Mouse (Mus musculus): ENCODE measurements around the gene Ccdc114. TPM values are rescaled to one million over a fixed set of nuclear protein-coding genes. Genes with fewer than 3 reads are reported as not detected.

The Ccdc114 gene
- polyA plus RNA-seq (2015; fragmentation: Illumina TruSeq; extraction: RNeasy Lipid Tissue Mini Kit (QIAGEN cat#74804); ENCODE audit: insufficient read depth, low read depth, low replicate concordance) = 0.72 TPM

DNA sequence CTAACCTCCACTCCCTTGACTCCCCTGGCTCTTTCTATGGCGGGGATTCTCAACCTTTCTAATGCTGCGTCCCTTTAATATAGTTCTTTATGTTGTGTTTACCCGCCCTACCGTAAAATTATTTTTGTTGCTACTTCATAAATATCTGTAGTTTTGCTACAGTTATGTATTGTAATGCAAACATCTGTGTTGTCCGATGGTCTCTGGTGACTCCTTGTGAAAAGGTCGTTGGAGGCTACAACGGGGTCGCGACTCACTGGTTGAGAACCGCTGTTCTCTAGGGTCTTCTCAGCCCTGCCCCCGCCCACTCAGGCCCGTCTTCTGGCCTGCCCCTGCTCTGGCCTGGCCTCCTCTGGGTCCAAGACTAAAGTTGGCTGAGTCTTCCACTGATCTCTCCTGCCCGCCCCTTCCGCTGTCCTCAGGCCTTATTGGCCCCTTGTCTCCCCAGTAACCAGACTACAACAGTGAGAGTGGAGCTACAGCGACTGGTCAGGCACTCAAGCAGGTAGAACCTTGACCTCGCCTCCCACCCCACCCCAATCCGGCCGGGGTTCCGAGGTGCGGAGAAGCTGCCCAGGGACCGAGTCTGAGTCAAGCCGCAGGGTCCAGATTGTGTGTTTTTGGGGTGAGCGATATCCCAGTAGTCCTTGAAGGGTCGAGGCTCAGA, at the start of gene Ccdc114:
TSS of gene Ccdc114 (plus strand) at position 311 of the 667 bp plus-strand sequence.

DNA sequence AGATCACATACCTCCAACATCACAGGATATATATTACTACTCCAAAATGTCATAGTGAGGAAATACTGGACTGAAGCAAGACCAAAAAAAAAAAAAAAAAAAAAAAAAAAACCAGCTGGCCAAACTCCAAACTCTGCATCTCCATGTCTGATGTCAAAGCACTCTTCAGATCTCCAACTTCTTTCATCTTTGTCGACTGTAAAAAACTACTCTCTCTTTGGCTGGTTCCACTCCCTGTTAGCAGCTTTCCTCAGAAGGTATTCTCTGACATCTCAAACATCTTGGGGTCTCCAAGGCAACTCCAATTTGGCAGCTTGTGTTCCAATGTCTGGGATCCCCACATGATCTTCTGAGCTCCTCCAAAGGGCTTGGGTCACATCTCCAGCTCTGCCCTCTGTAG, 45.6 kb upstream of the Ccdc114 start, which contains the start of gene Grin2d:
TSS of gene Grin2d (minus strand) at position 101 of the 400 bp plus-strand sequence.

DNA sequence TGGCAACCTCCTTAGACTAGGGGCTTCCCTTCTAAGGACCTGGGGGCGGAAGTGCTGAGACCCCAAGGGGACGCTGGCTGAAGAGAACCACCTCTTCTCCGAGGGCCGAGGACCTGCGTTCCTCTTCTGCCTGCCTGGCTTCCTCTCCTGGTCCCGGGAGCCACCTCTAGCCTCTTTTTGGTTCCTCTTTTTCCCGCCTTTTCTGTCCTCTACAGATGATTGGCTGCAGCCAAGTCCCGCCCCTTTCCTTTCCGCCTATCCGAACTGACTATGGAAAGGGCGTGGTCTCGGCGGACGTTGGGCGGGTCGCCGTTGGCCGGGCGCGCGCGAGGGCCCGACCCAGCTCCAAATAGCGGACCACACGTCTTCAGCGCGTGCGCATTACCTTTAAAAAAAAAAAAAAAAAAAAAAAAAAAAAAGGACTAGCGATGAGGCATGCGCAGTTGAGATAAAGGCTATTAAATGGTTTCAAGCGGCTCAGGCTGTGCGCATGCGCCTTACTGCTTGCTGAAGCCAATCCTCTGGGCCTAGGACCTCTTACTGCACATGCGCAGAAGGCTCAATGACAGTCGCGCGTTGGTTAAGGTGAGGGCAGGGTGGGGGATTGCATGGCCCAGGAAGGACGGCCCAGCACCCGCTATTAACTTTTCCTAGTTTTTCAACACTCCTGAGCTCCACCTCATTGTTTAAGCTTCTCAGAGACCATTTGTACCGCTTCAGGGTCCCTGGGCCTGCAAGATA, 27.2 kb upstream of the Ccdc114 start, which contains the start of the genes Syngr4 and Tmem143:
TSS of gene Syngr4 (minus strand) at position 198 of the 741 bp plus-strand sequence.
TSS of gene Tmem143 (plus strand) at position 425 of the 741 bp plus-strand sequence.

DNA sequence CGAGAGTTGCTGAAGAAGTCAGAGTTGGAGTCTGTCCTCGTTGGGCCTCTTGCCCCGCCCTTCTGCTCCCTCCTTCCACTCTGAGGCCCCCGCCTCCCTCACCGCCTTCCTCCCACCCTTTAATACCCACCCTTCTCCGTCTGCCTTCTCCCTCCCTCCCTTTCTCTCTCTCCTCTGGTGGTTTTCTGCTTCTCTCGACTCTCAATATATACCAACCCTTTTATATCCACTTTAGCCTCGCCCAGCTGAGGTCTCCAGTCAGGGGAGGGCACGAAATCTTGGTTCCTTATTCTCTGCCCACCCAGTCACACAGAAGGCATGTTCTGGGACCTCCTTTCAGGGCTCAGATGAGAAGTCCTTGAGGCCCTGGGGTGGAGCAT, 2.6 kb upstream of the Ccdc114 start, which contains the start of gene Emp3:
TSS of gene Emp3 (minus strand) at position 163 of the 380 bp plus-strand sequence.

Other genes with a start within 250 kb of the Ccdc114 start
- gene Ntn5, start 240.1 kb upstream of the Ccdc114 start, polyA plus RNA-seq (2015; fragmentation: Illumina TruSeq; extraction: RNeasy Lipid Tissue Mini Kit (QIAGEN cat#74804); ENCODE audit: insufficient read depth, low read depth, low replicate concordance) = not detected
- not detected for gene Sec1, start 229.7 kb upstream of the Ccdc114 start, polyA plus RNA-seq (2015; fragmentation: Illumina TruSeq; extraction: RNeasy Lipid Tissue Mini Kit (QIAGEN cat#74804); ENCODE audit: insufficient read depth, low read depth, low replicate concordance)
- gene Car11, start 224.2 kb upstream of the Ccdc114 start, polyA plus RNA-seq (2015; fragmentation: Illumina TruSeq; extraction: RNeasy Lipid Tissue Mini Kit (QIAGEN cat#74804); ENCODE audit: insufficient read depth, low read depth, low replicate concordance) = 2.1 TPM
- 5.6 TPM for gene Dbp, start 219.0 kb upstream of the Ccdc114 start, polyA plus RNA-seq (2015; fragmentation: Illumina TruSeq; extraction: RNeasy Lipid Tissue Mini Kit (QIAGEN cat#74804); ENCODE audit: insufficient read depth, low read depth, low replicate concordance)
- 401 TPM for gene Rpl18, start 208.6 kb upstream of the Ccdc114 start, polyA plus RNA-seq (2015; fragmentation: Illumina TruSeq; extraction: RNeasy Lipid Tissue Mini Kit (QIAGEN cat#74804); ENCODE audit: insufficient read depth, low read depth, low replicate concordance)
- gene Sphk2, start 206.1 kb upstream of the Ccdc114 start, polyA plus RNA-seq (2015; fragmentation: Illumina TruSeq; extraction: RNeasy Lipid Tissue Mini Kit (QIAGEN cat#74804); ENCODE audit: insufficient read depth, low read depth, low replicate concordance) = 9.0 TPM
- not detected for gene Fam83e, start 202.9 kb upstream of the Ccdc114 start, polyA plus RNA-seq (2015; fragmentation: Illumina TruSeq; extraction: RNeasy Lipid Tissue Mini Kit (QIAGEN cat#74804); ENCODE audit: insufficient read depth, low read depth, low replicate concordance)
- not detected for gene Spaca4, start 198.3 kb upstream of the Ccdc114 start, polyA plus RNA-seq (2015; fragmentation: Illumina TruSeq; extraction: RNeasy Lipid Tissue Mini Kit (QIAGEN cat#74804); ENCODE audit: insufficient read depth, low read depth, low replicate concordance)
- 4.6 TPM for gene Lmtk3, start 140.3 kb upstream of the Ccdc114 start, polyA plus RNA-seq (2015; fragmentation: Illumina TruSeq; extraction: RNeasy Lipid Tissue Mini Kit (QIAGEN cat#74804); ENCODE audit: insufficient read depth, low read depth, low replicate concordance)
- gene Sult2b1, start 139.4 kb upstream of the Ccdc114 start, polyA plus RNA-seq (2015; fragmentation: Illumina TruSeq; extraction: RNeasy Lipid Tissue Mini Kit (QIAGEN cat#74804); ENCODE audit: insufficient read depth, low read depth, low replicate concordance) = not detected
- gene Cyth2, start 109.5 kb upstream of the Ccdc114 start, polyA plus RNA-seq (2015; fragmentation: Illumina TruSeq; extraction: RNeasy Lipid Tissue Mini Kit (QIAGEN cat#74804); ENCODE audit: insufficient read depth, low read depth, low replicate concordance) = 31.3 TPM
- gene Kcnj14, start 99.3 kb upstream of the Ccdc114 start, polyA plus RNA-seq (2015; fragmentation: Illumina TruSeq; extraction: RNeasy Lipid Tissue Mini Kit (QIAGEN cat#74804); ENCODE audit: insufficient read depth, low read depth, low replicate concordance) = not detected
- 4.1 TPM for gene Grwd1, start 93.1 kb upstream of the Ccdc114 start, polyA plus RNA-seq (2015; fragmentation: Illumina TruSeq; extraction: RNeasy Lipid Tissue Mini Kit (QIAGEN cat#74804); ENCODE audit: insufficient read depth, low read depth, low replicate concordance)
- 53.6 TPM for gene Kdelr1, start 51.3 kb upstream of the Ccdc114 start, polyA plus RNA-seq (2015; fragmentation: Illumina TruSeq; extraction: RNeasy Lipid Tissue Mini Kit (QIAGEN cat#74804); ENCODE audit: insufficient read depth, low read depth, low replicate concordance)
- gene Grin2d, start 45.7 kb upstream of the Ccdc114 start, polyA plus RNA-seq (2015; fragmentation: Illumina TruSeq; extraction: RNeasy Lipid Tissue Mini Kit (QIAGEN cat#74804); ENCODE audit: insufficient read depth, low read depth, low replicate concordance) = 0.42 TPM
- gene Syngr4, start 27.4 kb upstream of the Ccdc114 start, polyA plus RNA-seq (2015; fragmentation: Illumina TruSeq; extraction: RNeasy Lipid Tissue Mini Kit (QIAGEN cat#74804); ENCODE audit: insufficient read depth, low read depth, low replicate concordance) = not detected
- 6.6 TPM for gene Tmem143, start 27.1 kb upstream of the Ccdc114 start, polyA plus RNA-seq (2015; fragmentation: Illumina TruSeq; extraction: RNeasy Lipid Tissue Mini Kit (QIAGEN cat#74804); ENCODE audit: insufficient read depth, low read depth, low replicate concordance)
- gene Emp3, start 2.7 kb upstream of the Ccdc114 start, polyA plus RNA-seq (2015; fragmentation: Illumina TruSeq; extraction: RNeasy Lipid Tissue Mini Kit (QIAGEN cat#74804); ENCODE audit: insufficient read depth, low read depth, low replicate concordance) = 42.8 TPM
- 0.63 TPM for gene Abcc6, start 106.2 kb downstream of the Ccdc114 start, polyA plus RNA-seq (2015; fragmentation: Illumina TruSeq; extraction: RNeasy Lipid Tissue Mini Kit (QIAGEN cat#74804); ENCODE audit: insufficient read depth, low read depth, low replicate concordance)
- 13.3 TPM for gene Nomo1, start 109.6 kb downstream of the Ccdc114 start, polyA plus RNA-seq (2015; fragmentation: Illumina TruSeq; extraction: RNeasy Lipid Tissue Mini Kit (QIAGEN cat#74804); ENCODE audit: insufficient read depth, low read depth, low replicate concordance)
- 3.5 TPM for gene Kcnj11, start 176.7 kb downstream of the Ccdc114 start, polyA plus RNA-seq (2015; fragmentation: Illumina TruSeq; extraction: RNeasy Lipid Tissue Mini Kit (QIAGEN cat#74804); ENCODE audit: insufficient read depth, low read depth, low replicate concordance)